Mouse (Mus musculus): ENCODE results near the gene Stc2. TPM values are rescaled to one million over a fixed set of nuclear protein-coding genes. Genes with fewer than 3 reads are reported as not detected.

Stc2 gene
- polyA plus RNA-seq (2012; rRNA removed): 12.7 and 17.0 TPM in 2 replicates

DNA sequence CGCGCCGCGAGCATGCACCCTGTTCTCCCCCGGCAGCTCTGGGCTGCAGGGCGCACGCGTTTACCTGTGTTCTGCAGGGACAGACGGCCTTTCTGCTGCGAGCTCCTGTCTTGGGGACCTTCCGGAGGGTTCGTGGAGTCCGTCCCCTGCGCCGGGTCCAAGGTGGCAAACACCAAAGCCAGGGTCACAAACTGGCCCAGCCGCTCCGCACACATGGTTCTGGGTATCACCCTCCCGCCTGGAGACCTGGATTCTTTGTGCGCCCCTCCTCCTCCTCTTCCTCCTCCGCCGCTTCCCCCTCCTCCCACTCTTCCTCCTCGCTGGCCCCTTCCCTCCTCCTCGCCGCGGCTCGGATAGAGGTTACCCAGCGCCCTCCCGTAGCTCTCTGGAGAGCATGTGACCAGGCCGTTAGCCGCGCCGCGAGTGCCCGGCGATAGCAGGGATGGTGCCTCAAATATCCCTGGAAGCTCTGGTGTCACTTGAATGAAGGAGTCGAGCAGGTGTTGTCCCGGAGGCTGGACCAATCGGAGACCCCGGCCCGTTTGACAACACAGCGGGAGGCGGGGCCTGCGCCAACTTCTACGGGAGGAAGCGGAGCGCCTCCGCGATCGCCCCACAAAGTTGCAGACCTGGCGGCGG is at the start of gene Stc2:
TSS of gene Stc2 (minus strand) at position 427 of the 639 bp plus-strand sequence.
- no peak for DNase-seq (ENCODE audit: low read depth)

DNA sequence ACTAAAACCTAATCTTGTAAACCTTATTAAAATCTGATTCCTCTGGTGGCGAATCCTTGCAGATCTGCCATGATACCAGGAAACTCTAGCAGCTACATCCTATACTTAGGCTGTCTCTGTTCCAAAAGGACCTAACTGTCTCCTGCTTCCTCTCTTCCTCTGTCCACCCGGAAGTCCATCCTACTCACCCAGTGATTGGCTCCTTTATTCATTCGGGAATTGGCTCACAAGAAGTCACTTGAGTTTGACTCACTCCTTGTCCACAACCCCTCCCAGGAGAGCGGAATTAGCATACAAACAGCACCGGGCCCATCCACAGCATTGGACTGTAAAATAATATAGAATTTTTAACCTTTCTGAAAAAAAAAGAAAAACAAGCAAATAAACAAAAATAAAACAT is 47.2 kb upstream of the Stc2 start:
- DNase-seq (ENCODE audit: low read depth): no peak

DNA sequence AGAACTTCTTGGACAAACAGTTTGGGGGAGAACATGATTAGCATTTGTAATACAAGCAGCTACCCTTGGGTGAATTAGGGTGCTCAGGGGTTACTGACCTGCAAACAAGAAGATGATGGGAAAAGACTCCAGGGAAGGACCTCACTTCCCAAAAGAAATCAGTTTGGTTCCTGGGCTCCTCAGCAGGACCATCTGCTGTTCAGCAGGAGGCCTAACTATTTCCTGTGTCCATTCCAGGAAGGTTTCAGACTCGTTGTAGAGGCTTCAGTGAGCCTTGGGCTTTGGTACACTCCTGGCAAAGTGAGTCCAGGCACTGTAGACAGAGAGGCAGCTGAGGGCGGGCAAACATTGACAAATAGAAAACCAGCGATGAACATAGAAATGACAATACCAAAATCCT is 42.5 kb upstream of the Stc2 start:
- DNase-seq (ENCODE audit: low read depth): no peak

DNA sequence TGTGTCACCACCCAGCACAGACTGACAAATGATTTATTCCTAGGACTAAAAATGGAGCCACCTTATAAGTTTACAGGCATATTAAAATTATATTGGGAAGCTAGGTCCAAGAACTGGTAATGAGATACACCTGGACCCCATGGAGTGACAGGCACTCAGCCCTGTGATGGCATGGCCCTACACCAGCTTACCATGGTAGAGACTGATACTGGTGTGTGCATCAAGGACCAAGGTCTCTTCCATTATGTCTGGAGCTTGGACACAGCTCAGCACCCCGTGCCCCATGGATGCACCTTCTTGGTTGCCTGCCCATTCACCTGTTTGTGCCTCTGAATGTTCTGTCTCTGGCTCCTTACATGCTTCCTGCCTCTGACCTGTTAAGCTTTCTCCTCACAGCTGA is 36.9 kb upstream of the Stc2 start:
- DNase-seq (ENCODE audit: low read depth): no peak

DNA sequence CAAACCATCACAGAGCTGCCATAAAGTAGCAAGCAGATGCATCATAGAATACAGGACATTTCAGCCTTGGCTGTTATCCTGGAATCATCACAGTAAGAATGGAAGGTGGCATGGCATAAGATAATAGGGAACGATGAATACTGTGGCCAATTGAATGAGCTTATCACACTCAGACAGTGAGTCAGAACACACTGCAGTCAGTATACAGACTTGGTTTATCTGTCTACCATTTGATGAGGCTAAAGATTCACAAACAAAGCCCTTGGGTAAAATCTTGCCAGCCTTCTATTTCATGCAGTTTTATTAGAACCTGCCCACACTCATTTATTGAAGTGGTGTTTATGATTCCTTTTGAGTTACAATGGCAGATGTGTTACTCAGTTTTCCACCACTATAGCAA is 33.2 kb upstream of the Stc2 start:
- no peak for DNase-seq (ENCODE audit: low read depth)

DNA sequence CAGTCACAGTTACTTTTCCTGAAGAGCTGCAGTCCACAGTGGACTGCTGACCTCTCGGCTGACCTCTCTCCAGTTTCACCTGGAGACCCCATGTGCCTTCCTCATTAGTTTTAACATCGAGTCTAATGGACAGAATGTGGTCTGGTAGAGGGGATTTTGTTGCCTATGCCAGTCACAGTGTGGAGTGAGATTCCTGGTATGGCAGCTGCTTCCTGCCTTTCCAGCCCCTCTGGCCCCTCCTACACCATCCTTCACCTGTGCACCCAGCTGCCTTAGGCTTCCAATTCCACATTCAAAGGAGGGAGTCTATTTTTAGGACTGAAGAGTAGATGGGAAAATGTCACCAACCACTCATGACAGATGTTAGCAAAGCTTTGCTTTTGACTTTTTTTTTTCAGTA is 28.7 kb upstream of the Stc2 start:
- DNase-seq (ENCODE audit: low read depth): no peak

DNA sequence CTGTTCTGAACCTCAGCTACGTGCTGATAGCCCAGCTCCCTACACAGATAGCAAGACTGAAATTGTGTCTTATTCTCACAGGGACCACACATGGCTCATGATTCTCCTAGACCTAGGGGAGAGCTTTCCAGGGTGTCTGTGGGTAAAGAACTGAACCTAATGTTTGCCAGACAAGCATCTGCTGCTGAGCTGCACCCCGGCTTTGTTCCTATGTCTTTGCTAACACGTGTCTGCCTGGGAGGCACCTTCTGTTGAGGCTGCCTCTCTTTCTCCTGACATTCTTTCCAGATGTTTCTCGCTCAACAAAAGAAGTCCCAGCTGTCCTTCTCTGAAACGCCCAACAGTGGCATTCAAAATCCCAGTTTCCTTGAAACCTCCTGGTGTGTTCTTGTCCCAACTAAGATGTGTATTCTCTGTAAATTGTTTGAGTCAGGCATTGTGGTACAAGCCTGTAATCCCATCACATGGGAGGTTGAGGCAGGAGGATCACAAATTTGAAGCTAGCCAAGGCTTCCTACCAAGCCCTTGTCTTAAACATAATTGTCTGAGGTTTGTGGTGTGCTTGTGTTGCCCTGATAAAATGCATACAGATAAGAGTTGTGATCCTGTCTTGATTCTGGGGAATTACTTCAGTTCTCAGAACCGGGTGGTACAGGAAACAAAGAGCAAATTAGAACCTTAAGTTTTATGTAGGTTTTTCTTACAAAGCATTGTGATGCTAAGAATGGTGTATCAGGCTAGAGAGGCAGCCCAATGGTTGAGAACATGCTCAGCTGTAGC is 27.0 kb upstream of the Stc2 start:
- DNase-seq (ENCODE audit: low read depth): no peak

DNA sequence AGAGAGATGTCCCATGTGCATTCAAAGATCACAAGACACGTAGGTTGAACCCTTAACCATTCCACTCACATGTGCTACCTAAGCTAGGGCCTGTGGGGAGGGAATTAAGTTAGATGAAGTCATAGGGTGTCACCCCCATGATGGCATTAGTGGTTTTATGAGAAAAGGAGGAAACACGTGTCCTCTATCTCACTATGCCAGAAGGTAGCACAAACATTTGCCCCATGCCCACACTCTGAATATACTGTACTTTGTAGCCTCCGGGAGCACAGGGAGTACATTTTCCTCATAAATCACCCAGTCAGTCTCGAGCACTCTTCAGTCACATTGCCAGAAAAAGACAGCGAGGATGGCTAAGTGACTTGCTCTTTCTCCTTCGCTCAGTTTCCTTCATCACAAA is 24.2 kb upstream of the Stc2 start:
- DNase-seq (ENCODE audit: low read depth): no peak

DNA sequence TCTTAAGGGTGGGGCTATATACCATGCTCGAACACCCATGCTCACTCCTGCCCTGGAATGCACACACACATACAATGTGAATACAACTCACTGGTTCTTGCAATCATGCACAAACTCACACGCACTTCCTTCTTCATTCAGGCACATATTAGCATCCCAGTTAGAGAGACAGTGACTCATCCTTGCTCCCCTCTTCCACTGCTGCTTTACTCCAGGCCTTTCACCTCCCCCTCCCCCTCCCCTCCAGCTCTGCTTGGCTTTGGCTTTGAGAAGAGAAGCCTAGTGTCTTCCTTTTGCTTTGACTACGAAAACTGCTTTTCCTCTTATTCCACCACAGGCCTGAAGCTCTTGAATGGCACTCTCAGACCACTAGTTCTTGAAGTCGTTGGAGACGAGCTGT is 22.5 kb upstream of the Stc2 start:
- DNase-seq (ENCODE audit: low read depth): no peak

DNA sequence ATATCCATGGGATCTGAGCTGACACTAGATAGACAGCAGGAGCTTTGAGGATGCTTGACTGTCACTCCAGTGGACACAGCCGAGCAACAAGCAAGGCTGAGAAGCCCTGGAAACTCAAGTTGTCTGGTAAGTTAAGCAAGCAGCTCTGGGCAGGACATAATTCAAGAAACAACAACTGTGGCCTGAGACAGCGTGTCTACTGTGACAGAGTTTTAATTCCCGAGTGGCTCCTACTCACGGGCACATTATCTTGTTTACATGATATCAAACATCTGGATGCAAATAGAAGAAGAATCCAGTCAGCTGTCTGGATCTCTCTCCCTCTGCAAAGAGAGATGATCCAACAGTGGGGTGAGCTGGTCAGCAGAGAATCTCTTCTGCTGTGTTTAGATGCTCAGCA is 19.0 kb upstream of the Stc2 start:
- no peak for DNase-seq (ENCODE audit: low read depth)

DNA sequence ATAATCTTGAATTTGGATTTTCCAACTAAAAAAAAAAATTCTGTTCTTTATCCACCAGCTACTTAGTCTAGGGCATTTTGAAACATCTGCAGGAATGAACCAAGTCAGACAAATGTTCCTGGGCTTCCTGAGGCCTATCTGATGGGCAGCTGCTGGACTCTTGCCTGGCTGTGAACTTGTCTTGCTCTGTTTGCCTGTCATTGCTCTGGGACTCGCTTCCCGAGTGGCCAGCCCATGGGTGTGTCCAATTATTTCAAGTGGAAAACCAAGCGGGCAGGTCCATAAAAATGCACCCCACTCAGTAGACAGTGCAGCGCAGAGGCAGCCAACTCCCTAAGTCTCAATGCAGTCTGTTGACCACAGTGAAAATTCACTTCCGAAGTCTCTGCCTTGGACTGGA is 17.7 kb upstream of the Stc2 start:
- DNase-seq (ENCODE audit: low read depth): no peak

DNA sequence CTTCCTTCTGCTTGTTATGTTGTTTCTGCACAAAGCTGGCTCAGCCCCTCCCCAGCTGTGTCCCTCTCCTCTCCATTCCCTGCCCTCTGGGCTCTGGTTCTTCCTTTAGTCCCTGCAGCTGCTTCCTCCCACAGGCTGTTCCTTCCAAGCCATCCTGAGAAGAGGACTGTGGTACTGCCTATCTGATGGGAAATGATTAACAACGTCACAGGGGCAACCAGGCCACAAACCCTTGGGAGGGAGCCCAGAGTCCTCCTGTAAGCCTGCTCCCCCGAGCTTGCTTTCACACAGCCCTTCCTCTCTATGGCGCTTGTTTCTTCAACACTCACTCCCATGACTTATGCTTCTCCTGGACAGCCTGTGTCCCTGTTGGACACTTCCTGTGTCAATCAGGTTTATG is 16.7 kb upstream of the Stc2 start:
- DNase-seq (ENCODE audit: low read depth): no peak

DNA sequence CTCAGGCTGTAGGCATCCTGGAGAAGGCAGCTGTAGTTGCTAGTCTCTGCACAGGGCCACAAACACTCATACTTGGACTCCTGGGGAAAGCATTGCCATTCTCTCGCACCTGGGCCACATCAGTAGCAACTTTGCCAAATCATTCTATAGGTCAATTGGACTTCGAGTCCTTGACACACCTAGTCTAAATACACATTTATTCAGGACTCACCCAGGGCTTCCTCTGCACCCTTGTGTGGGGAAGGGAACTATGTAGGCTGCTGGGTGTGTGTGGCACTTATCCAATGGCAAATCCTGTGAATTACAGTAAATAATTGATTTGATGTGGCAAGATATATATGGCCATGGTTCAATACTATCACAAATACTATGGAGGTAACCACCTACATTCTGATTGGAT is 14.1 kb upstream of the Stc2 start:
- no peak for DNase-seq (ENCODE audit: low read depth)

DNA sequence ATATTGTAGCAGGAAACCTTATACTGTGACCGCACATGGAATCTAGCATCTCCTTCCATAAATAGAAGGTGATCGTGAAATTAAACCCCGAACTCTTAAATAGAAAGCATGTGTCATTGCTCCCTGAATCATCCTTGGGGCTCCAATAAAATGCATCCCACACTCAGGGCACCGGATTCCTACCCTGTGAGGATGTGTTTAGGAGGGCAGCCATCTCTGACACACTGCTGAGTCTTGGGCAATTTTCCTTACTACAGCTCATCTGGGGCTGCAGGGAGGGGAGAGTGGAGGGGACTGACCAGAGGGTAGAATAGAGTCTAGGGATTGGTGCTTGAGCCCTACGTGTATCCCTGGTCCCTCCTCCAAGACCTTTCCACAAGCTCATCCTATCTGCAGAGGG is 12.3 kb upstream of the Stc2 start:
- DNase-seq (ENCODE audit: low read depth): no peak

DNA sequence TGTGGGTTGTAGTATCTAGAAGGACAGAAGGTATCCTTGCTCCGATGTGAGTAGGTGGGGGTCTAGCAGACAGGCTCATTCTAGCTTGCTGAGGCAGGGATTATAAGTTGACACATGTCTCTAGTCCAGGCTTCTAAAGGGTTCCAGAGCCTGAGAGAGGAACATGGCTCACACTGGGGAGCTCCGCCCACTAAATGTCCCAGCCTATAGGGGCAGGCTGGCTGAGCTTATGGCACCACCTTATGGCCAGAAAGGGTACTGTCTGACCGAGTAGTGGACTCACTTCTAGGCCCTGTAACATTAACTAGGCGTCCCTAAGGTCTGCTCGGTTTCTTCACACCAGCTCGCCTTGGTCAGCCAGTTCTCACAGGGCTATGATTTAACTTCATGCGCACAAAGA is 3.6 kb upstream of the Stc2 start:
- DNase-seq (ENCODE audit: low read depth): no peak

DNA sequence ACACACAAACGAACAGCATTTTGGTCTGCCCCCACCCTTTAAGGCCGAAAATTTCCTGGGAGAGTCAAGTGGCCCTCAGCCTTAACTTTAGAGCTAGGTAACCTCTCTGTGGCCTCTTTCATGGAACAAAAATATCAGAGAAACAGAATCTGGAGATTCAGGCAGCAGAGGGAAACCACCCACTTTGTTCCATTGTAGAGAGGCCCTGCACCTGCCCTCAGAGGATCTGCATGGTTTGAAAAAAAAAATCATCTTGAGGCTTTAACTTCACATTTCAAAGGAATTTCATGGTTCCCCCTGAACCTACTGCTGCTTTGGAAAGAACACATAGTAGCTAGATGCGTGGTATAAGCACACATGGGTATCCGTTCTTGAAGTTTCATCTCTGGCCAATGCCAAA is 2.3 kb upstream of the Stc2 start:
- DNase-seq (ENCODE audit: low read depth): no peak

DNA sequence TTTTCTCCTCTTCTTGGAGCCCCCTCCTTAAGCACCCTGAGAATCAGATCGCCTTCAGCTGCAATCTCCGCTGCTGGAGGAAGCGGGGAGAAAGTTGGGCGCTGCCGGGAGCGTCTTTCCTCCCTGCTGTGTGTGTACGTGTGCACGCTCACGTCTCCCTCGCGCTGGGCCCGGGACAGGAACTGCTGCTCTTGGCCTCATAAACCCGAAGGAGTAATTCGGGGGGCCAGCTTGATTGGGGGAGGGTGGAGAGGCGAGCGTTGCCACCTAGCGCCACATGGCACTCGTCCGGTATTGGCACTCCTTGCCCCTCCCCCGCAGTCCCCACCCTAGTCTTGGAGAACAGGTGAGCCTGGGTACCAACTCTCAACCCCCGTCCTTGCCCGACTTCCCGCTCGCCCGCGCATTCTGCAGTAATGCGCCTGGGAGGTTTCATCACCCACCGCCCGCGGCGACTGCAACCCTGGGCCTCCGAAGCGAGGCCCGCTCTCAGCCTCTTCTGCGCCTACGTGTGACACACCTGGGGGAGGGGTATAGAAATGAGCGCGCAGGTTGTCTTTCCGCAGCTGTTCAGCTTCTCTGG is 1.5 kb upstream of the Stc2 start:
- no peak for DNase-seq (ENCODE audit: low read depth)

DNA sequence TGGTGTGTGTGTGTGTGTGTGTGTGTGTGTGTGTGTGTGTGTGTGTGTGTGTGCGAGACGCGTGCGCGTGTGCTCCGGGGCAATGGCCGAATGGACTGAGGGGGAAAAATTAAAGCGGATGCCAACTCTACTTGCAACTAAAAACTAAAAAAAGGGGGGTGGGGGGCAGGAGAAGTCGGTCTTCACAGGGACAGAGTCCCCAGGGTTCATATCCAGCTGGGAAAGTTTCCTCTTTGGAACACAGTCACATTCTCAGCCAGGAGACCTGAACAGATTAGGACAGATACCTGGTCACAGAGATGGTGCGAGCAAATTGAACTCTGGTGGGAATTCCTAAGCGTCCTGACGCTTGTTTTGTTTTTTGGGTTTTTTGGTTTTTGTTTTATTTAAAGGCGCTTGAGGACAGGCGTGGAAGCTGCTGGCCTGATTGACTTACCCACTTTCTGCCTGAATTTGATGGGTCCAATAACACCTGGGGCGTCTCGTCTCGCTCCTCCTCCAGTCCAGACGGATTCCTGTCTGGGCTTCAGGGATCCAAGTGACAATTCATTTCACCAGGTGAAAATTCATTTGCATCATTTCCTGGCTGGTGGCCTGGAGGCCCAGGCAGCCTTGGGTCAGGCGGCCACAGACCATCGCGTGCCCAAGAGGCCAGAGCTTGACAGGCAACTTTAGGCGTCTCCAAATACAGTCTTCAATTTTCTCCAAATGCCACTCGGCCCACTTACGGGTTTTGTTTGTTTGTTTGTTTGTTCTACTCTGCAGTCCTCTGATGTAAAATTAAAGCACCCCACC is 759 bp upstream of the Stc2 start:
- DNase-seq (ENCODE audit: low read depth): no peak

DNA sequence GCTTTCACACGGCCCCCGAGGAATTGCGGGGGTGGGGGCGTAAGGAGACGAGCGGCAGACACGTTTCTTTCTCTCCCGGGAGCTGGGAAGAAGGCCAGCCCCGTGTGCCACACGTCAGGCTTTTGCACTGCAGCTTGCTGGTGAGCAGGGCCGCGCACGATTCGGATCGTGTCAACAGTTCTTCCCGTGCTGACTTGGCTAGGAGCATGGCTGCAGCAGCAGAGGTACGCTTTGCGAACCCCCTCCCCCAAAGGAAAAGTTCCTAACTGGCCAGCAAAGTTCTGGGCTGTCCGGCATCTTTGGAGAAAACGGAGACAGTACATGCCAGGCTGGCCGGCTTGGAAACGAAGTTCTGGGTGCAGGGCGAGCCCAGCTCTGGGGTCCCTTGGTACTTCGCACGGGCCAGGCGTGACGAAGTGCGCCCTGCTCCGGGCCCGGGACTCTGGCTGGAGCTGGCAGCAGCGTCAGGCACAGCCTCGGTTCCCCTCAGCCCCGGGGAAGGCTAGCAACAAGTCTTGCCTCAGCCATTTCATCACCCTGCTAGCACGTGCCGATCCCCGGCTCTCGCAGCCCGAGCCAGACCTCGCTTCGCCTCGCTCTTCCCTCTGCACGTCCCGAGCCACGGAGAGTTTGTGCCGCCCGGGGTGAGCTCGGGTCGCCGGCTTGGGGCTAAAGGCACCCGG is 768 bp downstream of the Stc2 start:
- no peak for DNase-seq (ENCODE audit: low read depth)

DNA sequence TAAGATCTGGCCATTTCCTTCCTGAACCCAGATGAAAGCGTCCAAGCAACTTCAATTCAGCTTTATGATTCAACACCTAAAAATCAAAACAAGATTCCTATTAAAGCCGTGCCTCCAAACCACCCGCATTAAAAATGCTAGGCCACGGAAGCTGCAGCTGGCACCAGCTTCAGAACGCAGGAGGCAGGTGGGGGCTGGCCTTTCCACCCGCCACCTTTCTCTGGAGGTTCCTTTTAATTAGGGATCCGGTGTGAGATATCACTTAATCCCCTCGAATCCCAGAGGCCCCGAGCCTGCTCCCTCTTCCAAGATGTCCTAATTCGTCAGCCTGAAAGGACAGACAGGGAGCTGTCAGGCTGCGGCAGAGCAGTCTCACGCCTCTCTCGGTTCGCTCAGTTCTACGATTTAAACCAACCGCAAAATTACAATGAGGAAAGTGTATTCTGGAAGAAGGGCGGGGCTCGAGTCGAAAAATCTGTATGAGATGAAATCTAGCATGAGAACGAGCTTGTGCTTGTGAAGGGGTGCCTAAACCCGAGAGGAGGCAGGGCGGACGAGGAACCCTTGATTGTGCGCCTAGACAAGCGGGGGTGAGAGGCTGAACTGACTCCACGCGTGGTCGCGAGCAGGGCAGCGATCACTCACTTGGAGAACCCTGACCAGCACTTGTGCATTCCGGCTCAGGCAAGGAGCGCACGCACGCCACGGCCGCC is 1.5 kb downstream of the Stc2 start:
- no peak for DNase-seq (ENCODE audit: low read depth)

DNA sequence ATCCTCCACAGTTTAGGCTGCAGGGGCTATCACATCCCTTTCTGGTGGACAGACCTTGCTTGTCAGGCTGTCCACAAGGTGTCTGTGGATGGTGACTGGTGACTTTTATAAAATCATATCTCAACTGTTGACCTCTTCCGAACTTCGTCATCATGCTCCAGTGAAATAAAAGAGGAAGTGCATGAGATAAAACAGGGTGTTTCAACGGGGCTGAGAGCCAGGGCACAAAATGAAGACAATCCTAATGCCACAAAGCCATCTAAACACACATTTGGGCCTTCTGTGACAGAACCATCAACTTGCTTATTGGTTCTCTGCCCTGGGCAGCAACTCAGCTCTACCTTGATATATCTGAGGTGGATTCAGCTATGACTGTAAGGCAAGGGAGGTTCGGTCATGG is 3.0 kb downstream of the Stc2 start:
- DNase-seq (ENCODE audit: low read depth): no peak

Data from gonadal fat pad, adult 2 months (tissue).